Mouse (Mus musculus): ENCODE measurements around the gene Usp31. TPM values are rescaled to one million over a fixed set of nuclear protein-coding genes. Genes with fewer than 3 reads are reported as not detected.

Gene Usp31
- polyA plus RNA-seq, 1 experiment, result 4.8 TPM

- TF ChIP-seq CEBPB (IDR thresholded peaks at IDR 0.05; ENCODE audit: low read depth) (no peak), USF1 (IDR thresholded peaks at IDR 0.05; ENCODE audit: low read depth) (no peak), FOSL1 (IDR thresholded peaks at IDR 0.05; ENCODE audit: insufficient read depth, low read length, poor library complexity, severe bottlenecking) (no peak)
- no peaks in the 10 kb centered on the region for H3K27me3 ChIP-seq (ENCODE audit: control insufficient read depth, insufficient read depth, insufficient read length)
- no peak overlapping the region for H3K4me3 ChIP-seq (ENCODE audit: insufficient read depth, poor library complexity, severe bottlenecking)
- peaks cover 4% of the 10 kb centered on the region for H3K36me3 ChIP-seq (ENCODE audit: control insufficient read depth, insufficient read depth)
- H3K79me3 ChIP-seq (ENCODE audit: low read depth), result peaks cover 80% of the 10 kb centered on the region
- H3ac ChIP-seq (ENCODE audit: control insufficient read depth, insufficient read length, low read depth), result no peak overlapping the region
- H3K79me2 ChIP-seq (ENCODE audit: control insufficient read depth, insufficient read depth), result peaks cover 100% of the 10 kb centered on the region
Measured at GRCm38 (mm10) chr7:121685140-121685984, 21.7 kb downstream of the Usp31 start.

DNA sequence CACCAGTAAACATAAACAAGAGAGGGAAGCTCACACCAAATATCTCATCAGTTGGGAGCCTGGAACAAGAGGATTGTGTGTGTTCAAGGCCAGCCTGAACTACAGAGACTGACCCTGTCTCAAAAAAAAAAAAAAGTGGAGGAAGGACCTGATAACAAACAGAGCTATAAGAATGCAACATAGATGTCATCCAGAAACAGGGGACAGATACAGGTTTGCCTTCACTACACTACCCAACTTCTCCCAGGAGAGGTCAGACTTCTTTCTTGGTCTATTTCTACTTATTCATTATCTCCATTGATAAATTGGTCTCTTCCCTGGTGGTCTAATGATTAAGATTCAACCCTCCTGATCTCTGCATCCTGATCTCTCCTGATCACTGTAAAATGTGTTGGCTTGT, 25.9 kb downstream of the Usp31 start:
- Histone ChIP-seq H3K79me3 (ENCODE audit: low read depth) (peaks cover 47% of the 10 kb centered on the region), H3ac (ENCODE audit: control insufficient read depth, insufficient read length, low read depth) (no peak overlapping the region), H3K4me3 (ENCODE audit: insufficient read depth, poor library complexity, severe bottlenecking) (no peak overlapping the region), H3K79me2 (ENCODE audit: control insufficient read depth, insufficient read depth) (peaks cover 78% of the 10 kb centered on the region), H3K36me3 (ENCODE audit: control insufficient read depth, insufficient read depth) (peaks cover 38% of the 10 kb centered on the region), H3K27me3 (ENCODE audit: control insufficient read depth, insufficient read depth, insufficient read length) (no peaks in the 10 kb centered on the region)
- no peak for TF ChIP-seq CTCF (IDR thresholded peaks at IDR 0.05; ENCODE audit: control insufficient read depth, insufficient read depth, insufficient read length)
- no peak for TF ChIP-seq MAX (IDR thresholded peaks at IDR 0.05)
- TF ChIP-seq FOSL1 (IDR thresholded peaks at IDR 0.05; ENCODE audit: insufficient read depth, low read length, poor library complexity, severe bottlenecking), result no peak
- no peak for TF ChIP-seq CEBPB (IDR thresholded peaks at IDR 0.05; ENCODE audit: low read depth)
- TF ChIP-seq MYOG (IDR thresholded peaks at IDR 0.05; ENCODE audit: control insufficient read depth, extremely low read depth, insufficient read length), result no peak
- no peak for TF ChIP-seq MYOD1 (IDR thresholded peaks at IDR 0.05; ENCODE audit: control insufficient read depth, insufficient read length, low read depth)
- TF ChIP-seq USF1 (IDR thresholded peaks at IDR 0.05; ENCODE audit: low read depth), result no peak

- TF ChIP-seq MYOD1 (IDR thresholded peaks at IDR 0.05; ENCODE audit: control insufficient read depth, insufficient read length, low read depth) (no peak), CEBPB (IDR thresholded peaks at IDR 0.05; ENCODE audit: low read depth) (no peak), MAX (IDR thresholded peaks at IDR 0.05) (no peak), MYOG (IDR thresholded peaks at IDR 0.05; ENCODE audit: control insufficient read depth, extremely low read depth, insufficient read length) (no peak), CTCF (IDR thresholded peaks at IDR 0.05; ENCODE audit: control insufficient read depth, insufficient read depth, insufficient read length) (no peak), USF1 (IDR thresholded peaks at IDR 0.05; ENCODE audit: low read depth) (no peak), FOSL1 (IDR thresholded peaks at IDR 0.05; ENCODE audit: insufficient read depth, low read length, poor library complexity, severe bottlenecking) (no peak)
Measured at GRCm38 (mm10) chr7:121677105-121677753, 29.8 kb downstream of the Usp31 start.

DNA sequence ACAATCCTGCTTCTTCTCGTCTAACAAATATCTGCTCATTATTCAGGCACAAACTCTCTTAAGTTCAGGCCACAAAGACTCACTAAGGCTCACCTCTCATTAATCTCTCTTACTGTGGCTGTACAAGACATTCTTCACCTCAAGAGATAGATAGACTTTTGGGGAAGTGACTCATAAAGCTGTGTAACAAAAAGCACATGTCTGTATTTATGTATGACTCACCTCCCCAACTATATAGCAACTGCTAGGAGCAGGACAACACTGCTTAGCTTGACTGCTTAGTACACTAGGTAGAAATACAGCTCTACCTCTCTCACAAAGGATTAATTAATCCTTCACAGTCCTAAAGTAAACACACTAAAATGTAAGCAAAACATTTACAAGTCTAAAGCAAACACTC, 46.3 kb downstream of the Usp31 start:
- Histone ChIP-seq H3K79me3 (ENCODE audit: low read depth) (no peaks in the 10 kb centered on the region), H3K79me2 (ENCODE audit: control insufficient read depth, insufficient read depth) (no peaks in the 10 kb centered on the region), H3K36me3 (ENCODE audit: control insufficient read depth, insufficient read depth) (peaks cover 63% of the 10 kb centered on the region), H3K4me3 (ENCODE audit: insufficient read depth, poor library complexity, severe bottlenecking) (no peak overlapping the region), H3K27me3 (ENCODE audit: control insufficient read depth, insufficient read depth, insufficient read length) (no peaks in the 10 kb centered on the region), H3ac (ENCODE audit: control insufficient read depth, insufficient read length, low read depth) (no peak overlapping the region)
- TF ChIP-seq CTCF (IDR thresholded peaks at IDR 0.05; ENCODE audit: control insufficient read depth, insufficient read depth, insufficient read length) (no peak), MAX (IDR thresholded peaks at IDR 0.05) (peak; percentile 46), FOSL1 (IDR thresholded peaks at IDR 0.05; ENCODE audit: insufficient read depth, low read length, poor library complexity, severe bottlenecking) (peak; percentile 67)

More at GRCm38 (mm10) chr7:121677105-121677753, 29.8 kb downstream of the Usp31 start:
- Histone ChIP-seq H3K79me3 (ENCODE audit: low read depth) (peaks cover 19% of the 10 kb centered on the region), H3K4me3 (ENCODE audit: insufficient read depth, poor library complexity, severe bottlenecking) (no peak overlapping the region), H3K27me3 (ENCODE audit: control insufficient read depth, insufficient read depth, insufficient read length) (no peaks in the 10 kb centered on the region), H3K79me2 (ENCODE audit: control insufficient read depth, insufficient read depth) (peaks cover 38% of the 10 kb centered on the region), H3ac (ENCODE audit: control insufficient read depth, insufficient read length, low read depth) (no peak overlapping the region), H3K36me3 (ENCODE audit: control insufficient read depth, insufficient read depth) (peaks cover 63% of the 10 kb centered on the region)

DNA sequence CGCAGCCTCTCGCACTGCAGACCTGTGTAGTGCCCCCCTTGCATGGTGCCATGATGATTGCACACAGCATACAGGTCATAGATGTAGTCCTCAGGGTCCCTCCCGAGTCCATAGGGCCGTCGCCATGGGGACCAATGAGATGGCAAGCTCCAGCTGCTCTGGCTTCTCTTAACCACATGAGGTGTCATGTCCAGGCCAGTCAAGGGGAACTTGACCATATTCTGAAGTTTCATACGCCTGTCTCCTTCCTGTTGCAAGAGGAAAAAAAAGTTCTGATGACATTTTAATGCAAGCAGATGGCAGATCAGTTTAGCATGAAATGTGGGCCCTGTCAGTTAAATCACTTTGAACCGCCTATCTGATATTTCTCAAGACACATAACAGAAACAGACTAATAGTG, 48.2 kb downstream of the Usp31 start:
- H3K36me3 ChIP-seq (ENCODE audit: control insufficient read depth, insufficient read depth), result peaks cover 64% of the 10 kb centered on the region
- no peak for TF ChIP-seq MAX (IDR thresholded peaks at IDR 0.05)
- no peak for TF ChIP-seq CEBPB (IDR thresholded peaks at IDR 0.05; ENCODE audit: low read depth)
- no peak for TF ChIP-seq FOSL1 (IDR thresholded peaks at IDR 0.05; ENCODE audit: insufficient read depth, low read length, poor library complexity, severe bottlenecking)
- no peak for TF ChIP-seq MYOD1 (IDR thresholded peaks at IDR 0.05; ENCODE audit: control insufficient read depth, insufficient read length, low read depth)
- no peak for TF ChIP-seq MYOG (IDR thresholded peaks at IDR 0.05; ENCODE audit: control insufficient read depth, extremely low read depth, insufficient read length)
- no peak for TF ChIP-seq CTCF (IDR thresholded peaks at IDR 0.05; ENCODE audit: control insufficient read depth, insufficient read depth, insufficient read length)
- TF ChIP-seq USF1 (IDR thresholded peaks at IDR 0.05; ENCODE audit: low read depth), result no peak

More for the DNA sequence above, 48.2 kb downstream of the Usp31 start:
- Histone ChIP-seq H3K79me3 (ENCODE audit: low read depth) (no peaks in the 10 kb centered on the region), H3K27me3 (ENCODE audit: control insufficient read depth, insufficient read depth, insufficient read length) (no peaks in the 10 kb centered on the region), H3ac (ENCODE audit: control insufficient read depth, insufficient read length, low read depth) (no peak overlapping the region), H3K4me3 (ENCODE audit: insufficient read depth, poor library complexity, severe bottlenecking) (no peak overlapping the region), H3K79me2 (ENCODE audit: control insufficient read depth, insufficient read depth) (no peaks in the 10 kb centered on the region)
